Mouse (Mus musculus): ENCODE results near the gene Stx5a. TPM values are rescaled to one million over a fixed set of nuclear protein-coding genes. Genes with fewer than 3 reads are reported as not detected.

Stx5a gene
- polyA plus RNA-seq, 1 experiment: 118 TPM

DNA sequence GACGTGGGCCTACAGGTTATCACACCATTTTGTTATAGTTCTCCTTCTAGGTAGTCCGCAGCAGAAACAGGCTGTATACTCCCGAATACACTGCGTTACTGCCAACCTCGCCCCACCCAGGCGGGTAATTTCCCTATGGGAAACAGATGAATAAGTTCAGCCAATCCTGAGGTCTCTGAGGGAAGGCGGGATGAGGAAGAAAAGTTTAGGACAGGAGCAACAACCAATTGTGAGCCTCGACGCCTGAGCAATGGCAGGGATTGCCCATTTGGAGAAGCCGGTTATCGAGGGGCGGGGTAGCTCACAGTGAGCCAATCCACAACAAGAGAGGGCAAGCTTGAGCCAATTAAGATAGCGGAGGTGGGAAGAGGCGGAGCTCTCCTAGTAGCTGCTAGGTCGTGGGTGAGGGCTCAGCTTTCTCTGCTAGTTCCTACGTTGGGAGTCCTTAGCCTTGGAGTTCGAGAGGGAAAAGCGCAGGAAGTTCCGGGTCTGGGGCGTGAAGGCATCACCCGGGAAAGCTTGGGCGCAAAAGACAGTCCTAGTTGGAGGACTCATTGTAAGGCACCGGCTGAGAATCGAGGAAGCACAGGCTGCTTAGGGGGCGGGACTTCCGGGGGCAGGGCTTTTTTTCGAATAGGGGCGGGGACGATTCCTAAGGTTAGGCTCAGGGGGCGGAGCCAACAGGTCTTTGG, 61.1 kb downstream of the Stx5a start, which contains the start of gene Zbtb3:
Gene Zbtb3, plus strand, starts transcription at position 426 of the 692 bp plus-strand sequence.
- DNase-seq (ENCODE audit: low read depth): peak; percentile 98

DNA sequence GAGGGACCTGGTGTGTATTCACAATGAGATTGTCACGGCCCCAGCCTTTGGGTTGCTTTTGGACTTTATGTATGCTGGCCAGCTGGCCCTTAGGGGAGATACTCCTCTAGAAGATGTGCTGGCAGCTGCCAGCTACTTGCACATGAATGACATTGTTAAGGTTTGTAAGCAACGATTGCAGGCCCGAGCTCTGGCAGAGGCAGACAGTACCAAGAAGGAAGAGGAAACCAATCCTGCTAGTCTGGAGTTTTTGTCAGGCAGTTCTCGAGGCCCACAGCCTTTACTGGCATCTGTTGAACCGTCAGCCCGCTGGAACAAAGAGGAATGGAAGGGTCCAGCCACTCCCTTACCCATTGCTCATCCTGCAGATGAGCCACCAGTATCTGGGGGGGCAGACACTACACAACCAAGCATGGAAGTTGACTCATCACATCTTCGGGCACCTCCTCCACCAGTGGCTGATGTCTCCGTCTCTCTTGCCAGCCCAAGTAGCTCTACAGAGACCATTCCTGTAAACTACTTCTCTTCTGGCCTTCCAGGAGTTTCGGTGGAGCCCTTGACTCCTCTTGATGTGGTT, 62.1 kb downstream of the Stx5a start:
- no peak for DNase-seq (ENCODE audit: low read depth)

DNA sequence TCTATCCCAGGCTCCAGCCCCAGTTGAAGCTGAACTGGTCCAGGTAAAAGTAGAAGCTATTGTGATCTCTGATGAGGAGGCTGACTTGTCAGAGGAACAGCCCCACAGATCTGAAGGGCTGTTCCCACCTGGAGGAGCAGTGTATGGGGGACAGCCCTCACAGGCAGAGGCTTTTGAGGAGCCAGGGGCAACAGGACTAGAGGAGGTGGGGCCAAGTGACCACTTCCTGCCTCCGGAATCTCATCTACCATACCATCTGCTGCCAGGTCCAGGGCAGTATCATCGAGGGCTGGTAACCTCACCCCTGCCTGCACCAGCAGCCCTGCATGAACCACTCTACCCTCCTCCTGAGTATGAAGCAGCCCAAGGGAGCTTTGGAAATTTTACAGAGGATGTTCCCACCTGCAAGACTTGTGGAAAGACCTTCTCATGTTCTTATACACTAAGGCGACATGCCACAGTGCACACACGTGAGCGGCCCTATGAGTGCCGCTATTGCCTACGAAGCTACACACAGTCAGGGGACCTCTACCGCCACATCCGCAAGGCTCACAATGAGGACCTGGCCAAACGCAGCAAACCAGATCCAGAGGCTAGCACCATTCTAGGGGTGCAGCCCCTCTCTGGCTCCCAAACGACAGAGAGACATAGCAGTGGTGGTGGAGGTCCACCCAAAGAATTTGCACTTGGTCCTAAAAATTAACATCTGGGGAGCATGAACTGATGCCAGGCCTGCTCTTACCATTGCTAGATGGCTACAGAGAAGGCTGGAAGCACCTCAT, 62.9 kb downstream of the Stx5a start:
- no peak for DNase-seq (ENCODE audit: low read depth)

Other genes starting within 250 kb of the Stx5a start
- 0.19 and 0.38 TPM in 2 replicates for gene Slc22a8, start 150.2 kb upstream of the Stx5a start, polyA plus RNA-seq (2012; rRNA removed)
- gene Slc22a6, start 123.4 kb upstream of the Stx5a start, polyA plus RNA-seq (2012; rRNA removed): 0.04 TPM in 1 of 2 replicates, not detected in the other
- 0.12 and 0.25 TPM in 2 replicates for gene Chrm1, start 77.6 kb upstream of the Stx5a start, polyA plus RNA-seq (2012; rRNA removed)
- 393 and 456 TPM in 2 replicates for gene Slc3a2, start 18.0 kb upstream of the Stx5a start, polyA plus RNA-seq (2012; rRNA removed)
- 30.1 and 32.2 TPM in 2 replicates for gene Wdr74, start 5.6 kb upstream of the Stx5a start, polyA plus RNA-seq (2012; rRNA removed)
- gene 1700092M07Rik, start 695 bp upstream of the Stx5a start, polyA plus RNA-seq (2012; rRNA removed): 2.3 and 2.5 TPM in 2 replicates
- 96.6 and 113 TPM in 2 replicates for gene Nxf1, start 15.7 kb downstream of the Stx5a start, polyA plus RNA-seq (2012; rRNA removed)
- gene Tmem223, start 29.6 kb downstream of the Stx5a start, polyA plus RNA-seq (2012; rRNA removed): 183 and 249 TPM in 2 replicates
- gene Tmem179b, start 33.1 kb downstream of the Stx5a start, polyA plus RNA-seq (2012; rRNA removed): 112 and 134 TPM in 2 replicates
- gene Taf6l, start 45.0 kb downstream of the Stx5a start, polyA plus RNA-seq (2012; rRNA removed): 17.4 and 19.6 TPM in 2 replicates
- gene Polr2g, start 57.2 kb downstream of the Stx5a start, polyA plus RNA-seq (2012; rRNA removed): 88.3 and 105 TPM in 2 replicates
- 2.4 and 2.9 TPM in 2 replicates for gene Zbtb3, start 61.1 kb downstream of the Stx5a start, polyA plus RNA-seq (2012; rRNA removed)
- gene Ttc9c, start 77.9 kb downstream of the Stx5a start, polyA plus RNA-seq (2012; rRNA removed): 22.7 and 23.1 TPM in 2 replicates
- 19.0 and 35.0 TPM in 2 replicates for gene Hnrnpul2, start 78.6 kb downstream of the Stx5a start, polyA plus RNA-seq (2012; rRNA removed)
- 0.57 and 9.1 TPM in 2 replicates for gene AC129217.1, start 88.4 kb downstream of the Stx5a start, polyA plus RNA-seq (2012; rRNA removed)
- gene Bscl2, start 96.1 kb downstream of the Stx5a start, polyA plus RNA-seq (2012; rRNA removed): 306 and 363 TPM in 2 replicates
- gene Gng3, start 97.8 kb downstream of the Stx5a start, polyA plus RNA-seq (2012; rRNA removed): 0.43 and 0.46 TPM in 2 replicates
- gene Lrrn4cl, start 109.4 kb downstream of the Stx5a start, polyA plus RNA-seq (2012; rRNA removed): 6.9 and 8.7 TPM in 2 replicates
- 88.9 and 91.5 TPM in 2 replicates for gene Ubxn1, start 130.1 kb downstream of the Stx5a start, polyA plus RNA-seq (2012; rRNA removed)
- 37.9 and 50.6 TPM in 2 replicates for gene Uqcc3, start 139.5 kb downstream of the Stx5a start, polyA plus RNA-seq (2012; rRNA removed)
- 2.5 and 3.0 TPM in 2 replicates for gene Lbhd1, start 142.3 kb downstream of the Stx5a start, polyA plus RNA-seq (2012; rRNA removed)
- not detected in 2 replicates for gene Gm49403, start 142.5 kb downstream of the Stx5a start, polyA plus RNA-seq (2012; rRNA removed)
- 23.6 and 25.6 TPM in 2 replicates for gene 1810009A15Rik, start 147.4 kb downstream of the Stx5a start, polyA plus RNA-seq (2012; rRNA removed)
- gene Gm49416, start 147.5 kb downstream of the Stx5a start, polyA plus RNA-seq (2012; rRNA removed): not detected in 2 replicates
- 18.3 and 18.5 TPM in 2 replicates for gene Ints5, start 151.6 kb downstream of the Stx5a start, polyA plus RNA-seq (2012; rRNA removed)
- 134 and 150 TPM in 2 replicates for gene Ganab, start 156.7 kb downstream of the Stx5a start, polyA plus RNA-seq (2012; rRNA removed)
- gene B3gat3, start 179.0 kb downstream of the Stx5a start, polyA plus RNA-seq (2012; rRNA removed): 83.8 and 88.2 TPM in 2 replicates
- 9.6 and 11.7 TPM in 2 replicates for gene Rom1, start 187.9 kb downstream of the Stx5a start, polyA plus RNA-seq (2012; rRNA removed)
- 42.4 and 50.5 TPM in 2 replicates for gene Eml3, start 188.1 kb downstream of the Stx5a start, polyA plus RNA-seq (2012; rRNA removed)
- 21.9 and 35.1 TPM in 2 replicates for gene Mta2, start 200.5 kb downstream of the Stx5a start, polyA plus RNA-seq (2012; rRNA removed)
- 19.1 and 20.7 TPM in 2 replicates for gene Tut1, start 212.4 kb downstream of the Stx5a start, polyA plus RNA-seq (2012; rRNA removed)
- 295 and 302 TPM in 2 replicates for gene Eef1g, start 225.6 kb downstream of the Stx5a start, polyA plus RNA-seq (2012; rRNA removed)
- 53.6 and 56.8 TPM in 2 replicates for gene Ahnak, start 247.9 kb downstream of the Stx5a start, polyA plus RNA-seq (2012; rRNA removed)

Measured in gonadal fat pad, adult 2 months (tissue).